Mouse (Mus musculus): ENCODE measurements around the gene Fes. TPM values are rescaled to one million over a fixed set of nuclear protein-coding genes. Genes with fewer than 3 reads are reported as not detected.

The Fes gene
- polyA plus RNA-seq, 1 experiment from 2014 or later: 8.0 TPM

GRCm38 (mm10) chr7:80340793-80341192 is 47.0 kb downstream of the Fes start, which contains the start of gene Unc45a:
Unc45a (minus strand) TSS chr7:80341005.
- ATAC-seq (replicated peaks; ENCODE audit: low FRiP score, low TSS enrichment, low read depth): peak; percentile 59
- 2% methylated on average over 11 of the region's 11 CpGs for WGBS
- peak; percentile 82 for DNase-seq (ENCODE audit: low spot score)

GRCm38 (mm10) chr7:80339793-80340628 is 47.7 kb downstream of the Fes start:
- peak overlapping the region; percentile 69 for H3K4me2 ChIP-seq (ENCODE audit: low read length)
- under 1% methylated on average over 45 of the region's 45 CpGs for WGBS
- ATAC-seq (replicated peaks; ENCODE audit: low FRiP score, low TSS enrichment, low read depth) (peak; percentile 94), DNase-seq (ENCODE audit: low spot score) (peak; percentile 98)
- H3K36me3 ChIP-seq (ENCODE audit: control insufficient read depth, insufficient read depth, low read length): peaks cover 26% of the 10 kb centered on the region
- H3K9me3 ChIP-seq (ENCODE audit: control insufficient read depth, low read length): no peaks in the 10 kb centered on the region
- H3K9ac ChIP-seq (ENCODE audit: low read length): peak overlapping the region; percentile 49
- no peaks in the 10 kb centered on the region for H3K27me3 ChIP-seq (replicated peaks; ENCODE audit: control insufficient read depth, insufficient read depth, low read length)
- peaks cover 23% of the 10 kb centered on the region; the same call in 1 of the 2 replicates for H3K4me1 ChIP-seq (replicated peaks; ENCODE audit: control insufficient read depth, insufficient read depth, low read length)
- peak overlapping the region; percentile 85 for H3K27ac ChIP-seq (ENCODE audit: low read depth)
- H3K4me3 ChIP-seq (ENCODE audit: low read depth, low read length): peak overlapping the region; percentile 62

More at GRCm38 (mm10) chr7:80340793-80341192, 47.0 kb downstream of the Fes start, which contains the start of gene Unc45a:
- Histone ChIP-seq H3K36me3 (ENCODE audit: control insufficient read depth, insufficient read depth, low read length) (peaks cover 18% of the 10 kb centered on the region), H3K9me3 (ENCODE audit: control insufficient read depth, low read length) (no peaks in the 10 kb centered on the region), H3K4me3 (ENCODE audit: low read depth, low read length) (peak within 1 kb of the TSS; percentile 62), H3K4me1 (replicated peaks; ENCODE audit: control insufficient read depth, insufficient read depth, low read length) (peaks cover 23% of the 10 kb centered on the region; the same call in 1 of the 2 replicates), H3K27me3 (replicated peaks; ENCODE audit: control insufficient read depth, insufficient read depth, low read length) (no peaks in the 10 kb centered on the region), H3K4me2 (ENCODE audit: low read length) (peak within 1 kb of the TSS; percentile 69), H3K9ac (ENCODE audit: low read length) (peak within 1 kb of the TSS; percentile 49), H3K27ac (ENCODE audit: low read depth) (peak within 1 kb of the TSS; percentile 85)

- Histone ChIP-seq H3K27me3 (replicated peaks; ENCODE audit: control insufficient read depth, insufficient read depth, low read length) (no peaks in the 10 kb centered on the region), H3K9ac (ENCODE audit: low read length) (peak overlapping the region; percentile 49), H3K36me3 (ENCODE audit: control insufficient read depth, insufficient read depth, low read length) (peaks cover 32% of the 10 kb centered on the region), H3K4me2 (ENCODE audit: low read length) (peak overlapping the region; percentile 69), H3K4me3 (ENCODE audit: low read depth, low read length) (peak overlapping the region; percentile 62), H3K27ac (ENCODE audit: low read depth) (no peak overlapping the region), H3K4me1 (replicated peaks; ENCODE audit: control insufficient read depth, insufficient read depth, low read length) (peaks cover 23% of the 10 kb centered on the region; the same call in 1 of the 2 replicates), H3K9me3 (ENCODE audit: control insufficient read depth, low read length) (no peaks in the 10 kb centered on the region)
- WGBS: 8% methylated on average over 17 of the region's 17 CpGs
- peak; percentile 67 for DNase-seq (ENCODE audit: low spot score)
- ATAC-seq (replicated peaks; ENCODE audit: low FRiP score, low TSS enrichment, low read depth): no peak
These were observed 48.4 kb downstream of the Fes start for GRCm38 (mm10) chr7:80339371-80339770.

- DNase-seq (ENCODE audit: low spot score) (no peak), ATAC-seq (replicated peaks; ENCODE audit: low FRiP score, low TSS enrichment, low read depth) (no peak)
- H3K4me3 ChIP-seq (ENCODE audit: low read depth, low read length): no peak overlapping the region
- 90% methylated on average over 3 of the region's 3 CpGs for WGBS
- 0 out of 2 replicates have a peak, but pooled peaks cover 3% of the 10 kb centered on the region for H3K9me3 ChIP-seq (ENCODE audit: control insufficient read depth, low read length)
- no peak overlapping the region for H3K27ac ChIP-seq (ENCODE audit: low read depth)
- no peak overlapping the region for H3K4me2 ChIP-seq (ENCODE audit: low read length)
- H3K4me1 ChIP-seq (replicated peaks; ENCODE audit: control insufficient read depth, insufficient read depth, low read length): peaks cover 17% of the 10 kb centered on the region; the same call in 1 of the 2 replicates
- H3K27me3 ChIP-seq (replicated peaks; ENCODE audit: control insufficient read depth, insufficient read depth, low read length): no peaks in the 10 kb centered on the region
- no peak overlapping the region for H3K9ac ChIP-seq (ENCODE audit: low read length)
- H3K36me3 ChIP-seq (ENCODE audit: control insufficient read depth, insufficient read depth, low read length): peaks cover 56% of the 10 kb centered on the region
These were observed 50.8 kb downstream of the Fes start for GRCm38 (mm10) chr7:80336932-80337331.

- H3K27ac ChIP-seq (ENCODE audit: low read depth): no peak overlapping the region
- no peaks in the 10 kb centered on the region for H3K27me3 ChIP-seq (replicated peaks; ENCODE audit: control insufficient read depth, insufficient read depth, low read length)
- no peak overlapping the region for H3K9ac ChIP-seq (ENCODE audit: low read length)
- H3K9me3 ChIP-seq (ENCODE audit: control insufficient read depth, low read length): 0 out of 2 replicates have a peak, but pooled peaks cover 3% of the 10 kb centered on the region
- H3K4me2 ChIP-seq (ENCODE audit: low read length): no peak overlapping the region
- H3K36me3 ChIP-seq (ENCODE audit: control insufficient read depth, insufficient read depth, low read length): peaks cover 77% of the 10 kb centered on the region
- ATAC-seq (replicated peaks; ENCODE audit: low FRiP score, low TSS enrichment, low read depth): no peak
- H3K4me1 ChIP-seq (replicated peaks; ENCODE audit: control insufficient read depth, insufficient read depth, low read length): peaks cover 13% of the 10 kb centered on the region; the same call in 1 of the 2 replicates
- DNase-seq (ENCODE audit: low spot score): no peak
- 81% methylated on average over 4 of the region's 4 CpGs for WGBS
- H3K4me3 ChIP-seq (ENCODE audit: low read depth, low read length): no peak overlapping the region
These were observed 52.9 kb downstream of the Fes start for GRCm38 (mm10) chr7:80334848-80335247.

GRCm38 (mm10) chr7:80331433-80331832 is 56.3 kb downstream of the Fes start:
- 94% methylated on average over 19 of the region's 19 CpGs for WGBS
- H3K36me3 ChIP-seq (ENCODE audit: control insufficient read depth, insufficient read depth, low read length): peaks cover 99% of the 10 kb centered on the region
- H3K27ac ChIP-seq (ENCODE audit: low read depth): no peak overlapping the region
- H3K27me3 ChIP-seq (replicated peaks; ENCODE audit: control insufficient read depth, insufficient read depth, low read length): no peaks in the 10 kb centered on the region
- H3K4me3 ChIP-seq (ENCODE audit: low read depth, low read length): no peak overlapping the region
- ATAC-seq (replicated peaks; ENCODE audit: low FRiP score, low TSS enrichment, low read depth) (no peak), DNase-seq (ENCODE audit: low spot score) (no peak)
- 0 out of 2 replicates have a peak, but pooled peaks cover 3% of the 10 kb centered on the region for H3K9me3 ChIP-seq (ENCODE audit: control insufficient read depth, low read length)
- no peak overlapping the region for H3K9ac ChIP-seq (ENCODE audit: low read length)
- H3K4me2 ChIP-seq (ENCODE audit: low read length): no peak overlapping the region
- H3K4me1 ChIP-seq (replicated peaks; ENCODE audit: control insufficient read depth, insufficient read depth, low read length): no peaks in the 10 kb centered on the region

- 0 out of 2 replicates have a peak, but pooled peaks cover 3% of the 10 kb centered on the region for H3K9me3 ChIP-seq (ENCODE audit: control insufficient read depth, low read length)
- no peak for ATAC-seq (replicated peaks; ENCODE audit: low FRiP score, low TSS enrichment, low read depth)
- no peak overlapping the region for H3K4me3 ChIP-seq (ENCODE audit: low read depth, low read length)
- H3K36me3 ChIP-seq (ENCODE audit: control insufficient read depth, insufficient read depth, low read length): peaks cover 99% of the 10 kb centered on the region
- WGBS: 90% methylated on average over 8 of the region's 8 CpGs
- H3K27ac ChIP-seq (ENCODE audit: low read depth): no peak overlapping the region
- H3K27me3 ChIP-seq (replicated peaks; ENCODE audit: control insufficient read depth, insufficient read depth, low read length): no peaks in the 10 kb centered on the region
- H3K9ac ChIP-seq (ENCODE audit: low read length): no peak overlapping the region
- DNase-seq (ENCODE audit: low spot score): no peak
- no peaks in the 10 kb centered on the region for H3K4me1 ChIP-seq (replicated peaks; ENCODE audit: control insufficient read depth, insufficient read depth, low read length)
- no peak overlapping the region for H3K4me2 ChIP-seq (ENCODE audit: low read length)
These were observed 57.5 kb downstream of the Fes start for GRCm38 (mm10) chr7:80330278-80330677.

Measured in intestine, embryonic 14.5 days (tissue).